Mouse (Mus musculus) 3134 (cell line): Measurements from ENCODE around the gene Zfand5.
"Not testable (repeated sequence)": the region's sequence is repeated elsewhere in the genome, so short reads cannot be mapped to it uniquely, and the experiment has no call there.

Experiments used
- DNase-seq: peaks from one replicate; pipeline ENCODE4 v3.0.0-alpha.2; 2011; ENCODE audit warnings: low spot score; ENCODE audit not compliant: insufficient read length; ENCODE audit errors: extremely low read depth

Gene Zfand5

DNA sequence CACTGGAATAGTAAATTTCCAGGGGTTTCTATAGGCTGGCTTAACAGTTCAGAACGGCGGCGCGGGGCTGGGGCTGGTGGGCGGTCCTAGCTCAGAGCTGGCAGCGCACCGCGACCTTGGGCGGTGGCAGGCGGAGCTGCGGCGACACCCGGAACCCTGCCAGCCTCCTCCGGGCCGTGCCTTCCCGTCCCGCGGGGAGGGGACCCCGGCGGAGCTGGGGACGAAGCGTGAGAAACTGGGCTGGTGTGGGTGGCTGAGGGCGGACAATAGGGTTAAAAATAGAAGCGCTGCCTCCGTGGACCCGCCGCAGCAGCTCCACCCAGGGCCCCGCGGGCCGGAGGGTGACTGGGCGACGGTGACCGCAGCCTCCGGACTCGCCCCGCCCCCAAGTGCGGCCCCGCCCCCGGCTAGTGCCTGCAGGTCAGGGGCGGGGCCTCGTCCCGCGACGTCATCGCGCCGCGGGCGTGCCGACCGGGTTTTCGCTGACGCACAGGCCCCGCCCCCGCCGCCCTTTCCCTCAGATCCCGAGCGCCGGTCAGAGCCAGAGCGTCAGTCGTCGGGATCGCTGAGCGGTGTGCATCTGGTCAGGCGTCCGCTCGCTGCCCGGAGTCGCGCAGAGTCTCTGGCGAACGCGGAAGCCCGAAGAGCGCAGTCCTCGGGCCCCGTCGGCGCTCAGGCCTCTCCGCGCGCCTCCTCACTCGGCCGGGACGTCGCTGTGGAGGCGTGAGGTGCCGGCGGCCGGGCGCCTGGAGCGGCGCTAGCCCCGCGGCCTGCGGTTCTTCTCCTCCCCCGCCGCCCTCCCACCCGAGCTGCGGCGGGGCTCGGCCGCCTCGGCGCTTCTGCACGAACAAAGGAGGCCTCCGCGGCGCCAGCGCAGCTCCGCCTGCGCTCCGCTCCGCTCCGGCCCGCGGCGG lies at the start of gene Zfand5:
Gene Zfand5, plus strand, starts transcription at position 538 of the 914 bp plus-strand sequence.
- DNase-seq: peak; percentile 95

DNA sequence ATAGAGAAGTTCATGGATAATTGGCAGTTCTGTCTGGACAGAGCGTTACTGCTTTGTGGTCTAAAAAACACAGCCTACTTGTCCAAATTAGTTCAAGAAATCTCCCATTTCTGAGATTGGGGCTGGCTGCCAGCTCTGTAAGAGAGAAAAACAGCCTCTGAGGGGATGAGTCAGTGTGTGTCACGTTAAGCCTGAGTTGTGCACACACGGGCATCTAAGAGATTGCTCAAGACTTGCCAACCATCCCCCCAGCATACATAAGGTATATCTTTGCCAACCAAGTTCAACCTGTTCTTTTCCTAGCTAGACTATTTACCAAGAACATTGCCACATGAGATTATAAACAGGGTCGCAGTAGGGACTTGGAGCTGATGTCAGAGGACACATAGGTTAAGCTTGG lies 44.9 kb upstream of the Zfand5 start:
- peak; percentile 62 for DNase-seq

DNA sequence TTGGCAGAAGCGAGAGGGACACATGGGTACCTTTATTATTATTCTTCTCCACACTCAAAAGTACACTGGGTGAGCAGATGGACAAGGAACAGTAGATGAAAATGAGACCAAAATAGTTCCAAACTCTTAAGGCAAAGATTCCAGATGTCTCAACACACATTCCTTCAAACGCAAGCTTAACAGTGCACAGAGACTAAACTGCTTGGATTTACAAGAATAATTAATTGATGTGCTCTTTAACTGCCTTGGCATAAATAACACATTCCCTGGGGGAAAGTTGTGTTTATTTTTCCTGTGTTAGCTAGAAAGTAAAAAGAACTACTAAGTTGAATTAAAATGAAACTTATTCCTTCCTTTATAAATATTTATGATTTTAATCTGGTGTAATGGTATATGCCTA lies 44.3 kb upstream of the Zfand5 start:
- no peak for DNase-seq

DNA sequence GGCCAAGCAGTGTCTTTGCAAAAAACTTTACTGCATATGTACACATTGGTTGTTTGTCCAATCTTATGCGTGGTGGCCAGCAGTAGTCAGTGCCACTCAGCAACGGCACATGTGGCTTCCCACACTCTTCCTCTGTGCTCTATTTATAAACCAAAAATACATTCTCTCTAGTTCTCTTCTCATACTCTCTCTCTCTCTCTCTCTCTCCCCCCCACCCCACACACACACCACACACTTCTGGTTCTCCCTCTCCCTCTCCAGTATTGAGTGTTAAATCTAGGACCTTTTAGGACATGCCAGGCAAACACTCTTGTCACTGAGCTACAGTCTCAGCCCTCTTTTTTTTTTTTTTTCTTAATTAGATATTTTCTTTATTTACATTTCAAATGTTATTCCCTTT lies 23.3 kb upstream of the Zfand5 start:
- not testable (repeated sequence) for DNase-seq

DNA sequence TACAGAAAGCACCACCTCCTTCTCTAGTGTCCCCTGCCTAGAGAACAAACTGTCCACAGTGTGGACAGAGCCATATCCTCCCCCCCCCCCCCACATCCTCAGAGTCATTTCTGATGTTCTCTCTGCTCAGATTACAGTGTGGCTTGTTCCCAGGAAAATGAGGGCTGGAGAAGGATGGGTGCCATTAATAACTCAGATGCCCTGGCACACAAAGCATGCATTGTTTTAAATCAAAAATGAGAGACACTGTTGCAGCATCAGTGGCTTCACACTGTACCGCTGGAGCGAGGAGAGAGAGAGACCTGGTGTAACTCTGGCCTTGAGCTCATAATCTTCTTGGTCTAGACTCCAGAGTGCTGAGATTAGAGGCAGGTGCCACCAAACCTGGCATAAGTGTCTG lies 18.2 kb upstream of the Zfand5 start:
- no peak for DNase-seq

DNA sequence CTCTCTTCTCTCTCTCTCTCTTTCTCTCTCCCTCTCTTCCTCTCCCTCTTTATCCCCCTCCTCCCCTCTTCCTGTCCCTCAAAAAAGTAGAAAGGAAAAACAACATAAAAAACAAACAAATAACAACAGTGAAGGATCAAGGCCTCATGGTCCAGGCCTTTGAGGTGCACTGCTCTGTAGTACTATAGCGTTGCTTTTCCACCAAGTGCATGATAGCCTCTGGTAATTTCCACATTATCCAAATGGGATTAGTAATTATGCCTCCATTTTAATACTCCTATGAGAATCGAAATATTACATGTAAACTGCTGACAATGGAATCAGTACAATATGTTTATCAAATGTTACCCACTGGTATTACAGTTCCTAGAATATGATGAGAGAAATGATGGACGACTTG lies 16.2 kb upstream of the Zfand5 start:
- DNase-seq: no peak

DNA sequence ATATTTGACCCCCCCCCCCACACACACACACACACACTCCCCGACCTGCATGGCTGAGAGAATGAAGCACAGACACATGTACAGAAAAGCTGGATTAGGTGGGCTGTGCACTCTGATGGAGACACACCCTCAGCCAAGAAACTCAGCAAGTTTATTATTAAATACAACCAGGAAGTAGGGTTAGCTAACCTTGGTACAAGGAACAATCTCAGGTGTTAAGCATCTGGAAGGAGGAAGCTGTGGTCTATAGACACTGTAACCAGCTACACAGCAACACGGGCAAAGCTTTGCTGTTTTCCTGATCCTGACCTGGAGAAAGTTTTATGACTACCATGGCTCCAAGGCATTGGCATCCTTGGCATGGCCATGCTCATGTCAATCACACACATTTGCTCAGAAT lies 12.6 kb upstream of the Zfand5 start:
- DNase-seq: no peak

DNA sequence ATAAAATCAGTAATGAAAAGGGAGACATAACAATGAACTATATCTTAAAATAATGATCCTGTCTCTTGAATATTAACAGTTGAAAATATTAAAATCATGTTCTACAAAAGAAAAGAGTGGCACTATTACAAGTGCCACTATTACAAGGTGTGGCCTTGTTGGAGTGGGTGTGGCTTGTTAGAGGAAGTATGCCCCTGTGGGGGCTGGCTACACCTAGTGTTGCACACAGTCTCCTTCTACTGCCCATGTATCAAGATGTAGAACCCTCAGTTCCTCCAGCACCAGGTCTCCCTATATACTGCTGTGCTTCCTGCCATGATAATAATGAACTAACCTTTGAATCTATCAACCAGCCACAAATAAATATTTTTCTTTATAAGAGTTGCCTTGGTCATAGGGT lies 11.8 kb upstream of the Zfand5 start:
- no peak for DNase-seq

DNA sequence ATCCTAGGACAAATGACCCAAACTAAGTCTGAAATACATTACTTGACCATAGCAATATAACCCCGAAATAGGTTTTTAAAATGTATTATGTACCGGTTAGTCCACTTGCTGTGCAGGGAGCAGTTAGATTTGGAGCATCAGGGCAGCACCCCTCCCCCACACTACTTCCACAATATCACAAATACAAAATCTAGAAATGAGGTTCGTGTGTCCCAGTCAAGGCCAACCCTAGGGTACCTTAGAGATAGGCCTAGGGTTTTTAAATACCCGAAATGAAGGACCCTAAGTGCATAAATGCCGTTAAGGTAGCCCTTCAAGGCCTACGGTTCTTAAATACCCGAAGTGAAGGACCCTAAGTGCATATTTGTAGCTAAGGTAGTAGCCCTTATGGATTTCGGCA lies 892 bp upstream of the Zfand5 start:
- DNase-seq: no peak

DNA sequence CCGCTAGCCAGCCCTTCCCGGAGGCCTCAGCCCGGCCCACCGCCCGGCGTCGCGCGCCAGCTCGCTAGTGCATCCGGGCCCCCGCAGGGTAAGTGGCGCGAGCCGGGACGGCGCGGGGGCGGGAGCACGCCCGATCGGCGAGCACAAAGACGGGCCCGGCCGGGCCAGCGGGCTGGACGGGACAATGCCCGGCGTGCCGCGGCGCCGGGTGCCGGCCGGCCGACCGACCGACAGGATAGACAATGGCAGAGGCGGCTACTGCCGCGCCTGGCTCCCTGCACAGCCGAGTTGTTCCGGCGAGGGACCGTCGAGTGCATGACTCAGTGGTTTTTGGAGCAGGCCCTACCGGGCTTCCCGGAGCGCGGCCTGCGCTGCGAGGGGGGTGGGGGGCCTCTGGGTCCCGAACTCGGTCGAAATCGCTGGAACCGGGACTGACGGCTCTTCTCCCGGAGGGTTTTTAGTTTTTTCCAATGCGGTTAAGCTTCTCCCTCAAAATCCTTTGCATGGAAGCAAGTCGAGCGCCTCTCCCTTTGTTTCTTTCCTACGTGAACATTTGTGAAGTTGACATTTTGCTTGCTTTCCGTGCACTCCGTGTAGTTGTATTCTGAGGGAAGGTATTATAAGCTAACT lies 692 bp downstream of the Zfand5 start:
- peak; percentile 80 for DNase-seq

DNA sequence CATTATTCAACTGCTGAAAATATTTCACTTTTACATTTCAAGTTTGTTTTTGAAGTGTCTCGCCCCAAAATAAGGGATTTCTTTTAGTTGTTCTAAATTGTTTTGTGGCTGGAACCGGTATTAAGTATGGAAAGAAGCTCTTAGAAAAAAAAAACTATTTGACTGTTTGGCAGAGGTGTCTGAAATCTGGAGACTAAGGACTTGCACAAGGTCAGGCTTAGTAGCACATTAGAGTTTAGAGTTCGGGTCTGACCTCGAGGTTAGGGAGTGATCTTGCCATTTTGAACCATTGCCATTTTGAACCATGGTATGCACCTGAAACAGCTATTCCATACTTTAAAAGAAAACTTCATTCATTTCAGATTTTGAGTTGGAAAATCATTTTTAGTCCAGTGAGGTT lies 1.4 kb downstream of the Zfand5 start:
- DNase-seq: no peak

DNA sequence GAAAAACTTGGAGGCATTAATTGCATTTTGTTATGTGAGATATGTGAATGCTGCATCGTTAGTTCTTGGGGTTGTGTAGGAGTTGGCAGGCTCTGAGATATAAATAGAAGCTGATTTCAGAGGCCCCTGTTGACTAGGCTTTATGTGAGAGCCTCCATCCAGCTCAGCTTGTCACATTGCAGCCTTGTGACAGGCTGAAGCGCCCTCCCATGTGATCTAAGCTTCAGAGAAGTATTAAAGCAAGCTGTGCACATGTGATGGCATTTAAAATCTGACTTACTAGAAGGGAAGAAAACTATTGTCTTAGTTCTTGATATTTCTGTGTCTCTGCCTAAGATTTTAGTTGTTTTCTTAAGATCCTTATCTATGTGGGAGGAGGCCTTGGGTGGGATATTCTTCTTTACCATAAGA lies 2.1 kb downstream of the Zfand5 start:
- DNase-seq: peak; percentile 31

DNA sequence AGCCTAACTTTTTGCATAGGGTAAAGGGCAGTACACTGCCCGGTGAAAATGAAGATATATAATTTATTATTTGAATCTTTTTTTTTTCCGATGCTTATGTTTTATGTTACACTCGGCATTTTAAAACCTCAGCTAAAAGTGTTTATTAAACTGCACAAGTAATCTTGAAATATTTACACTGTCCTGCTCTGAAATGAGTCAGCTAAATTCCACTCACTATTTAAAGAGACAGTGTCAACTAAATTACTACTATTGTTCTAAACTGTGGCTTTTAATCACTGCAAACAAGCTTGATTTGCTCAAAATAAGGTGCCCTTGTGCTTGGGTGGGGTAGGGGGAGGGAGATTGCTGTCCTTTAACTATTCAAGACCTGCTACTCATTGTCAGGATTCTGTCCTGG lies 2.6 kb downstream of the Zfand5 start:
- DNase-seq: no peak

DNA sequence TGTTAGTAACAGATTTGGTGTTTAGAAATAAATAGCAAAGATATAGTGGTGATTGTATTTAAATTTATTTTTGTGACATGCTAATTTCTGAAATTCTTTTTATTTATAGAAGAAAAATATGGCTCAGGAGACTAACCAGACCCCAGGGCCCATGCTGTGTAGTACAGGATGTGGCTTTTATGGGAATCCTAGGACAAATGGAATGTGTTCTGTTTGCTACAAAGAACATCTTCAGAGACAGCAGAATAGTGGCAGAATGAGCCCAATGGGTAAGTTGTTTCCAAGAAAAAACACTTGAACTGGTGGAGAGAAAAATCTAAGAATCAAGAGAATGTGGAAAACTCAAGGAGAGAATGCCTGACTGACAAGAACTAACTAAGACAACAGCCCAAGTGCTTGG lies 4.2 kb downstream of the Zfand5 start:
- DNase-seq: no peak

DNA sequence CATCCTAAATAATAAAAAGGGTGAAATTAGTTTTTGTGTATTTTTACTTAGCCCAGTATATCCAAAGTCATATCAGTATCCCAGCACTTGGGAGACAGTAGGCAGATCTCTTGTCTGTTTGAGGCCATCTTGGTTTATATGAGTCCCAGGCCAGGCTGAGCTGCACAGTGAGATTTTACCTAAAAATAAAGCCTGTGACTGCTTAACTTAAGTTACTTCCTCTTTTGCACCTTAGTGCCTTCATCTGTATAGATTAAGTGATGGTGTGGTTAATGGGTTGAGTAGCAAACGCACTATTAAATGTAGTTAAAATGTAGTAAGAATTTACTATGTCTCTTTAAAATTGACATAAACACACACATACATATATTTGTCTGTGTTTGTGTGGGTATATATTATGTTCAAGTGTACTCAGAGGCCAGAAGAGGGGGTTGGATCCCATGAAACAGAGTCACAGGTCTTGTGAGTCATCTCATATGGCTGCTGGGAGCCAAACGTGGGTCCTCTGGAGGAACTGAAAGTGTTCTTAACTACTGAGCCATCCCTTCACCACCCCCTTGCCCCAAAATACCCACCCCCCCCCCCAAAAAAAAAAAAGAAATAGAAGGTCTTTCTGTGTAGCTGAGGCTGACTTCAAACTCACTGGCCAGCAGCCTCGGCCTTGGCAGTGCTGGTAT lies 14.5 kb downstream of the Zfand5 start:
- DNase-seq: no peak

DNA sequence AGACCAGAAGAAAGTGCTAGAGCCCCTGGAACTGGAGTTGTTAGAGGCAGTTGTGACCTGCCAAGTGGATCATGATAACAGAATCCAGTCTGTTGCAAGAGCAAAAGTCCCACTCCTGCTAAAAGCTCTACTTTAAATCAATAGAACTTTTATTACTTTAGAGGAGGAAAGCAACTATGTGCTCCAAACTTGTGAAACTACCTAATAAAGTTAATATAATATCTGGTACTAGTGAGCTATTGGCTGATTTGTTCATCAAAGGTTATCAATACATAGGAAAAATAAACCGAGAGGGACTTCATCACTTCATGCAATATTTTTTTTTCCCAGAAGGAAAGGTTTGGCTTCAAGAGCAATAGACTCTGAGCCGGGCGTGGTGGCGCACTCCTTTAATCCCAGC lies 25.3 kb downstream of the Zfand5 start:
- DNase-seq: no peak

DNA sequence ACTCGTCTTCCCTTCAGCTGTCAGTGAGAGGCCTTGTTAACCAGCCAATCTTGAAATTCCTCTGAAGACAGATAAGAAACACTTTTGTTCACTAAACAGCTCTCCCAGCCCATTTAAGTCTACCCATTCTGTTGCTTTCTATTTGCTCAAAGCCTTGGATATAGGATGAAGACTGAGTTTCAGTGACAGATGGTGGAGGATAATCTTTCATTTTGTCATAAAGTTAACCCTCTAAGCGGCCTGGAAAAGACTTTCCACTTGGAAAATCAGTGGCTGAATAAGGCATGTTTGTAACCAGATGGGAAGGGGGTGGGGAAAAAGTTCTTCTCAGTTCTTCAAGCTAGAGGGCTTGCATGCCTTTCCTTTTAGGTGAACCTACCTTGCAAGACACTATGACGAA lies 29.7 kb downstream of the Zfand5 start:
- no peak for DNase-seq

DNA sequence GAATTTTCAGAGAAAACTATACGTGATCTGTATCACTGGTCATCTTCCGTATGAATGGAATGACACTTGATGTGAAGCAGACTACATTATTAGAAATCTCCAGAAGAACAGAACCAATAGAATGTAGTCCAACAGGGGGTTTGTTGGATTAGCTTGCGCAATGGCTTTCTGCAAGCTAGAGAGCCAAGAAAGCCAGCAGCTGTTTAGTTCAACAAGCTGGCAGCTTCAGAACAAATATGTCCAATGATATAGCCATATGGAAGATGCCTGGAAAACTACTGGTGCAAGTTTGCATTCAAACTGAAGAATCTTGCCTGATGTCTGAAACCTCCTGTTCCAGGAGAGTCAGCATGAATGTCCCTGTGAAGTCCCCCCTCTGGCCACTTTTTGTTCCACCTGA lies 35.7 kb downstream of the Zfand5 start:
- DNase-seq: no peak

DNA sequence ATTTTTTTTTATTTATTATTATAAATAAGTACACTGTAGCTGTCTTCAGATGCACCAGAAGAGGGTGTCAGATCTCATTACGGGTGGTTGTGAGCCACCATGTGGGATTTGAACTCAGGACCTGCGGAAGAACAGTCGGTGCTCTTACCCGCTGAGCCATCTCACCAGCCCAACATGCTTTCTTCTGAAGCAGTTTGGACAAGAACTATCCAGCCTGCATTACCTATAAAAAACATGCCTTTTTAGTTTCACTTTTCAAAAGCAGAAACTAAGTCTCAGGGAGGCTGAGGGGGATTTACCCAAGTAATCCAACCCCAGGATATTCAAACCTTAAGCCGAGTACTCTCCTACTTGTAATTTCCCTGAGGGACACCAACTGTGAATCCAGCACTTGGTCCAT lies 38.3 kb downstream of the Zfand5 start:
- DNase-seq: not testable (repeated sequence)

DNA sequence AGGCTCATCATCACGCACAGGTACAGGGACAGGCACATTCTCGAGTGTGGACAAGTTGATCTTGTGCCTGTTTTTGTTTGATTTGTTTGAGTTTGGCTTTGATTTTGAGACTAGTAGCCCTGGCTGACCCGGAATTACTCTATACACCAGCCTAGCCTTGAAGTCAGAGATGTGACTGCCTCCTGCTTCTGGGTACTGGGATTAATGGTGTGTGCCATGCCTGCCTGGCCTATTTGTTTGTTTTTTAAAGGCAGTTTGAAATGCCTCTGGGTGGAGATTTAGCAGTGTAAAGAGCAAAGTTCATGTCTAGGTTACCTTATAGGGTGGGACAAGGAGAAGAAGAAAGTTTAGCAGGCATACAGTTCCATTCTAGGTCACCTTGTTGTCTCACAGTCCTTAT lies 43.6 kb downstream of the Zfand5 start:
- no peak for DNase-seq

DNA sequence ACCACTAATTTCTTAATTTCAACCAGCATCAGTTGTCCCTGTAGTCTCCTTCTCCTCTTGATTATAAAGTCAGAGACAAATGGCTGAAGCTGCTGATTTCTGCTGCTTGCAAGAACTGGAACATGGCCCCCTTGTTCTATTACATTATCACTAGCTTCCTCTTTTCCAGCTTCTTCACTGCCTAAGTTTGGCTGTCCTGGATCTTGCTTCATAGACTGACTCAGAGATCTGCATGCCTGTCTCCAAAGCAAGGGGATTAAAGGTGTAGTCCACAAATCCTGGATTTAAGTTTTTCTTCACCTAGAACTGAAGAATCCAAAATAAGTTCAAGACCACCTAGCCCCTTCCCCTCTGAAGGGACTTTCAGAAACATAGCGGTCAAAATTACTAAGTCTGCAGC lies 47.5 kb downstream of the Zfand5 start:
- DNase-seq: no peak

DNA sequence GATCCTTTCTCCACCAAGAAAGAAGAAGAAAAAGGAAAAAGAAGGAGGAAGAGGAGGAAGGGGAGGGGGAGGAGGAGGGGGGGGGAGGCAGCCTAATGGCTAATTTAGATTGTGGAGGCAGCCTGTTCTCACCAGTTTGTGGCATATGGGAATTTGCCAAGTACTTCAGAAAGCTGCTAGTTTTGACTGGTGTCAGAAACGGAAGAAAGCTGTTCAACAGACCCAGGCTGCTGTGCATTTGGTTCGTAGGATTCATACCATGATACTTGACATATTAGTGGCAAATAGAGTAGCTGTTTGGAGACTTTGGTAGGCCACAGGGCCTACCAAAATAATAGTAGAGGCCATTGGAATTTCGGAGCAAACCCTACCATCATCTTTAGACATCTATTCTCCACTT lies 53.3 kb downstream of the Zfand5 start:
- no peak for DNase-seq
